Mouse (Mus musculus): ENCODE measurements around the gene Fgr.

Fgr gene

DNA sequence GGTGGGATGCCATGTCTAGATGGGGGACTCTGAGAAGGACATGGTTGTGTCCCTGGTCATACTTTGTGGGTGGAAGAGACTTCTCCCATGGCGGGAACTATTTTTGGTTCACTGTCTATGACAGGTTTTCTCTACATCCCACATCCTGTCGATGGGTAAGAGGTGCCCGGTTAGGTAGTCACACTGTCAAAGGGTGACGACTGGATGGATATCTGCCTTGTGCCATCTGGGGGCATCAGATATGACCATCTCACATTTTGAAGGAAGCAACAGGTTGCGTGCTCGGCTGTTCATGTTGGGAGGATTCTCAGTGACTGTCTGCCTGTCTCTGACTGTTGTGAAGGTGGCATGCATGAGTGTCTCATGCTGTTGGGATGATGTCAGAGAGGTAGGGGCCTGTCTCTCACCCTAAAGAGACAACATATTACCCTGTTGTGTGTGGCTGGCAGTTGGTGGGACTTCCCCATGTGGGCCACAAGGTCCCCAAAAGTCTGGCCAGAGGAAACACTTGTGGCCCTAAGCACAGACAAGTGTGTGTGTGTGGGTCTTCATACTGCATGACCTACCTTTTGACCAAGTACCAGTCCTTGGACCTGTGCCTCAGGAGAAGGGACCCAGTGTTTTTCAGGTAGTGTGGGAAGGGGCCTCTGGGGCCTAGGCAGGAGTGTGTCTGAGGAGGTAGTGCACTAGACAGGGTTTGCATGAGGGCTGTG lies 77.1 kb downstream of the Fgr start:
- no peak for DNase-seq (ENCODE audit: low read depth, low spot score)

DNA sequence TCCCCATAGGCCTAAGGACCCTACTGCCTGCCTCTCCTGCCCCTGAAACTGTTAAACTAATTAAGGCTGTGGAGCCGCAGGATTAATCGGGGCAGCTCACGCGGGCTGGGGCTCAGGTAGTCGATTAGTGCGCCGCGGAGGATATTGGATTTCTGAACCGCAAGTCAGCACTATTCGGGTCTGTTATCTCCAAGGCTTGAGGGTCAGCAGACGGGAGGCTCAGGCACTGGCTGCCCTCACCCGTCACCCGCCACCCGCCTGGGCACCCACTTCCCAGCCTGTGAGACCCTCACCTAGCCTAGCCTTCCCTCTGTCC lies 77.6 kb downstream of the Fgr start:
- no peak for DNase-seq (ENCODE audit: low read depth, low spot score)

Measured in ES-CJ7 (cell line).